Mouse (Mus musculus): ENCODE measurements around the gene Zfp423.

DNA sequence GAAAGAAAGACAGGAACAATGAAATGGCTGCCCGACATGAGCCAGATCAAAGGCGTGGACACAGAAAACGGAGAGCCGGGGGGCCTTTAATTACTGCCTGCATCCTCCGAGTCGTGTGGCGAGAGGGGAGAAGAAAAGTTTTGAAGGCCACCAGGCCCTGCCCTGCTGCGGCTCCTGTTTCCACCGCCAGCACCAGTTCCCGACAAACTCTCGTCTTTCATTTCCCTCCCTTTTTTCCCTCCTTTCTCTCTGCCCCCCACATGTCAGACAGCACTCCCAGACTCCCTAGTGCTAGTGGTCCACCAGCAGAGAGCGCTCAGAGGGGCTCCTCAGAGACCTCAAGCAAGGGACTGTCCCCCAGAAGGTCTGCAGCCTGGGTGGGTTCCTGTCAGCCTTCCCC, 136.7 kb downstream of the Zfp423 start:
- TF ChIP-seq CTCF (IDR thresholded peaks at IDR 0.05; ENCODE audit: borderline replicate concordance, control insufficient read depth, extremely low read depth, insufficient read depth, low read length, poor library complexity) (no peak), POLR2A (IDR thresholded peaks at IDR 0.05; ENCODE audit: control insufficient read depth, extremely low read depth, insufficient read depth, low read length, poor library complexity) (no peak)
